Mouse (Mus musculus): ENCODE results near the gene Rccd1.

Rccd1 gene

GRCm38 (mm10) chr7:80324043-80324815, at the start of gene Rccd1:
Gene Rccd1 (minus strand): TSS chr7:80324454.
- DNase-seq (ENCODE audit: low spot score) = peak; percentile 93

DNA sequence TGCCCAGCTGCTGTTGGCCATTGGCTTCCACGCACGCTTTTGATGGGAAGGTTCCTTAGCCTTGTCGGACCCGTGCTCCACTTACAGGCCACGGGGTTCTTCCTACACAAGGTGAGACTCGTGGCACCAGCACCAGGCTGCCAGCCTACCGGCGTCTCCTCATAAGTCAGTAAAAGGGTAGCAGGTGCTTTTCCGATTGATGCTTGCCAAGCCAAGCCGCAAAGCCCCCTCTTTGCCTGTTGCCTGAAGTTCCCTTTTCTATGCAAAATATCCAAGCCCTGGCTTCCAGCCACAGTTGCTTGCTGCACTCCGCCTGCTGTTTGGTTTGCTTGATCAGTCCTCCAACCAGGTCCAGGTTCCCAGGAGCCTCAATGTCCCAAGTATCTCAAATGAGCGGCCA, 49.6 kb upstream of the Rccd1 start:
- DNase-seq (ENCODE audit: low spot score) = no peak

GRCm38 (mm10) chr7:80373352-80373751, 49.1 kb upstream of the Rccd1 start:
- DNase-seq (ENCODE audit: low spot score) = no peak

GRCm38 (mm10) chr7:80372667-80373066, 48.4 kb upstream of the Rccd1 start:
- DNase-seq (ENCODE audit: low spot score) = no peak

DNA sequence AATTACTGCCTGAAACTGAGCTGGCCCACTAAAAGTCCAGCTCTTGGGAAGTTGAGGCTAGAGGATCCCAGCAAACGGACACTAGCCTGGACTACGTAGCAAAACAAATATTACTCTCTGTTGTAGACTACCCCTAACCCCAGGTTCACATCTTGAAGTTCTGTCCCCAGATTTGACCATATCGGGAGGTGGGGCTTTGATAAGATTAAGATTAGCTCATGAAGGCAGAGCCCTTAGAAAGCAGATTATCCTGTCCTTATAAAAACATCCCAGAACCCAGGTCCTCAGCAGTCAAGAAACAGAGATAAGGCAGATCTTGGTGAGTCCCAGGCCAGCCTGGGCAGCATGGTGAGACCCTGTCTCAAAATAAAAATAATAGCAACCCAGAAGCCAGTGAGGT, 47.9 kb upstream of the Rccd1 start:
- DNase-seq (ENCODE audit: low spot score) = no peak

GRCm38 (mm10) chr7:80371041-80371751, 46.9 kb upstream of the Rccd1 start, which contains the start of gene Man2a2:
Gene Man2a2 (minus strand): TSS chr7:80371375.
- no peak for DNase-seq (ENCODE audit: low spot score)

GRCm38 (mm10) chr7:80370649-80371040, 46.4 kb upstream of the Rccd1 start:
- no peak for DNase-seq (ENCODE audit: low spot score)

GRCm38 (mm10) chr7:80369967-80370431, 45.7 kb upstream of the Rccd1 start:
- DNase-seq (ENCODE audit: low spot score) = no peak

- no peak for DNase-seq (ENCODE audit: low spot score)
These were observed 45.2 kb upstream of the Rccd1 start for GRCm38 (mm10) chr7:80369461-80369860.

DNA sequence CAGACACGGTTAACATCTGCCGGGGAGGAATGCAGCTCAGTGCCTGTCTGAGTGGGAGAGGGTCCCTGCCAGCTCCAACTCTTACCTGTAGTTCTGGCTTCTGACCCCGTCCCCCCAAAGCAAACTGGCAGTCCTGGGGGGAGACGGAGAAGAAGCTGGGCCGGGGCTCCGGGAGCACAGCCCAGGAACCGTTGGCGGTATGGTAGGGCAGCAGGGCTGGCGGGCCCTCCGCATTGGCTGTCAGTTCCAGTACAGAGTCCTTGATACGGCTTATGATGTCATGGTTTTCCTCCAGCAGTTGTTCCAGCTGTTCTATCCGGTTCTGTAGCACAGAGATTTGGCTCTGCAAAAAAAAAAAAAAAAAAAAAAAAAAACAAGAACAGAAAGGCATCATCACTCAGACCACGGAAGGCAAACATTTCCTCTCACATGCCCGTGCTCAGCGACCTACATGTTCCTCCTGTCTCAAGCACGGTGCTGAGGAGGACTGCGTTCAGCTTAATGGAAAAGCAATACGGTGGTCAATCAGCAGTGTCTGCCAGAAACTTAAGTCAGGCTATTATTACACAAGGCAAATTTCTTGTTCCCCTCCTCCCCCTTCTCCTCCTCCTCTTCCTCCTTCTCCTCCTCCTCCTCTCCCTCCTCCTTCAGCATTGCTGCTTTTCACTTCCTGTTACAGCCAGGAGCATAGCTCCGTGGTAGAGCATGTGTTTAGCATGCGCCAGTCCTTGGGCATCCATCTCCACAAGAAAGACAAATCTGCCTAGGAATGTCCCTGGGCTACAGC, 44.6 kb upstream of the Rccd1 start:
- DNase-seq (ENCODE audit: low spot score) = no peak

DNA sequence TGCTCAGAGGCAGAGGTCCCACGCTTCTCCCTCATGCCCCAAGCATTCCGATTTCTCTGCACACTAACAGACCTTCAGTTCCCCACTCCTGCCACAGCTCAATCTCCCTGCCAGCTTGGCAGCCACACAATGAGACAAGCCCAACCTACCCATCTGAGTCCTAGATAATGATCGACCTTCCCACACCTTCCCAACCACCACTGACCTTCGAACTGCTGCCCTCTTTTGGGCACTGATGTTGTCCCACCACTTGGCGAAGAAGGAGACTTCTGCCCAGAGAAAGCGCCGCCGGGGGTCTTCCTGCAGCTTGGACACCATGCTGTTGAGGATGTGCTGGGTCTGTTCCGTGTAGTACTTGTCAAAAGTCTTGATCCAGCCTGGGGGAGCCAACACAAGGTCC, 43.8 kb upstream of the Rccd1 start:
- no peak for DNase-seq (ENCODE audit: low spot score)

DNA sequence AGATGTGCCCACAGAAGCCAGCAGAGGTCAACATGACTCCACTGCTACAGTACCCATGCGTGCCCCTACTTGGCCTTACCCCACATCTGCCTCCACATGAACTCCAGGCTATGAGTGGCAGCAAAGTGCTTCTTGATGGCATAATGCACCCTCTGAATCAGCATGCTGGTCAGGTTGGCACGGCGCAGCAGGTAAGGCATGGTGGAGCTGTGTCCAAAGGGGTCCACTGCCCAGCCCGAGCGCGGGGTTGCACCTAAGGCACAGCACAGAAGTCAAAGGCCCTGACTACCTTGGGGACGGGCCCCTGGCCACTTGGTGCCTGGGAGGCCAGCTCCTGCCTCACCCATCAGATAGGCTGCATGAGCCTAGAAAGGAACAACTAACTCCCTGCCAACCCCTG, 43.0 kb upstream of the Rccd1 start:
- no peak for DNase-seq (ENCODE audit: low spot score)

DNA sequence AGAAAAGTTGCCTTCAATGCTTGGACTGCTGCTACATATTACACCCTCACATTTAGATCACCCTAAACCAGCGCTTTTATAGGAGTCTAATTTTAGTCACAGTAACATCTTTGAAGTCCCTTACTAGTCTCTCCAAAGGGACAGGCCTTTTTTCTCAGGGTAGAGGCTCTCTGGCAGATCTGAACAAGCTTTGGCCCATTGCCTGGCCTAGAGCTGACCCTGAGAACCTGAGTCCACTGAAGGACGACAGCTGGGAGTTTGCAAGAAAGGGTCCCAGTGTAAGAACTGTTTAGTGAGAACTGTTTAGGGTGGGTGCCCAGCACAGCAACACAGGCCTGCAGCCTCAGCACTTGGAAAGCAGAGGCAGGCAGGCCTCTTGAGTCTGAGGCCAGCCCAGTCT, 41.5 kb upstream of the Rccd1 start:
- DNase-seq (ENCODE audit: low spot score) = no peak

- no peak for DNase-seq (ENCODE audit: low spot score)
These were observed 36.2 kb upstream of the Rccd1 start for GRCm38 (mm10) chr7:80360435-80360834.

DNA sequence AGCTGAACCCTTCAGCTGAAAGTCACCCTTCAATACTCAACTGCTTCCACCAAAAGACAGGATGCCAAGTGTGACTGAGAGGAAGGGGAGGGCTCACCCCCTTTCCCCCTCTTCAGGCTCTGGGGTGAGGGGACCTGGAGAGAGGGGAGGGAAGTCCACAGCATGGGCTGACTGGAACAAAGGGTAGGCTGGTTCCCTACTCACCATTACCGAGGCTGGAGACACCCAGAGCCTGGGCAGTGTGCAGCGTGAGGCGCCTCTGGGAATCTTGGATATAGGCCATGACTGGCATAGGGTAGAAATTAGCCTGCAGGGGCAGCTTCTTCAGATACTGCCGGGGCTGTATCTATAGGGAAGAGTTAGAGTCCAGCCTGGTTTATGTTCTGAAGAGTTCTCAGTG, 33.8 kb upstream of the Rccd1 start:
- DNase-seq (ENCODE audit: low spot score) = no peak

- no peak for DNase-seq (ENCODE audit: low spot score)
These were observed 32.9 kb upstream of the Rccd1 start for GRCm38 (mm10) chr7:80357156-80357555.

DNA sequence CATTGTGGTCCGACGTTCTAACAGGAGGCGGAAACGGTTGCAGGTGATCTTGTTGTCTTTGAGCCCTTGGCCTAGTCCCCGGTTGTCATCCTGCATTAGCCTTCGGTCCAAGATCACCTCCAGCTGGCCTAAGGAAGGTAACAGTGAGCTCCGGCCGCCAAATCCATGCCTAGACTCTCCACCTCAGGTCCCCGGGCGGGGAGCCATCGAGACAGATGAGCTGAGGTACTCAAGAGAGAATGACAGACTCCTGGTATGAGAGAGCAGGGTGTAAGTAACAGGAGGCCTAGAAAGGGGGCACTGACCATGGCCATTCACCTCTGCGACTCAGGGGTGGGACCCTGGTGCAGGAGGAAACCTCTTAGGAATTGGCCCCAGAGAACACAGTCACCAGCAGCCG, 32.1 kb upstream of the Rccd1 start:
- DNase-seq (ENCODE audit: low spot score) = no peak

DNA sequence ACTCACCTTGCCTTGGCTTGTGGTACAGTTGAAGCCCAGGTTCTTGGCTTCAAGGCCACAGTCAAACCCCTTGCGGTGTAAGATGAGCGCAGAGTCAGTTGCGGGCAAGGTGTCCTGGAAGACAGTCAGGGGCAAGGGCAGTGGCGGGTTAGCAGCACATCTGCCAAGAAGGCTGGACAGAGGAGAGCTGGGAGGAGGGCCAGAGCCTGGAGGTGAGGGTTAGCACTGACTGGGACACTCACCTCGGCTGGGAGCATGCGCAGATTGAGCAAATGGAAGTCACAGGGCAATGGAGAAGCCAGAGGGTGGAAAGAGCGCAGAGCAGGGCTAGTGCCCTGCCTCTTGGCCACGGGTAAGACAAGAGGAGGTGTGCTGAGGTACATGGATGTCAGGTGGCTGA, 28.7 kb upstream of the Rccd1 start:
- no peak for DNase-seq (ENCODE audit: low spot score)

DNA sequence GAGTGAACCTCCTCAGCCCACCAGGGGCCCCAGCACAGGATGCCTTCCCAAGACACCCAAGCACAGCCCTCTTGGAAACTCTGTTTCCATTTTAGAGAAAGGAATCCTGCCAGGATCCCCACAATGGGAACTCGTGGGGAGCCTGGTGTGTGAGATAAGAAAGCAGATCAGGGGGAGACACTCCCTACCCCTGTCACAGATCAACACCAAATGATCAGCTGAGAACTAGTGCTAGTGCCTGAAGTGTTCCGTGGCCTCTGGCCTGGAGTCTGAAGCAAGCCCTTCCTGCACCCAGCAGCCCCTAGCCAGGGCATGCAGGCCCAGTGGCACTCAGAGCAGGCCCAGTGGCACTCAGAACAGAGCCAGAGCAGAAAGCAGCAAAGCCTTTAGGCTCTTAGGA, 26.6 kb upstream of the Rccd1 start:
- no peak for DNase-seq (ENCODE audit: low spot score)

GRCm38 (mm10) chr7:80347670-80348586, 23.7 kb upstream of the Rccd1 start:
- no peak for DNase-seq (ENCODE audit: low spot score)

GRCm38 (mm10) chr7:80346830-80347229, 22.6 kb upstream of the Rccd1 start:
- DNase-seq (ENCODE audit: low spot score) = no peak

DNA sequence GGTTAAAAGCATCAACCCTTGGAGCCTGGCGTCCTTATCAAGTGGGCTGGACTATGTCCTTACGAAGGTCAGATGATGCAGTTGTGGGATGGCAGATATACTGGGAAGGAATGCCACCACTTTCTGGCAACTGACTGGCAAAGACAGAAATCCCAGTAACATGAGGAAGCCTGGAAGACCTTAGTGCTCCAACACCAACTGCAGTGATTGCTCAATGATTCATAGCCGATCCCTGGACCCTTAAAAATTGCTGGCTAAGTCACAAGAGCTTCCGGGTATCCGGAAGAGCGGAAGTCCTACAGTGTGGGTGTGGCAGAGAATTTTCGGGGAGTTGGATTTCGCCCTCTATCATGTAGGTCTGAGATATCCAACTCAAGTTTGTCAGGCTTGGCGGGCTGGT, 21.9 kb upstream of the Rccd1 start:
- no peak for DNase-seq (ENCODE audit: low spot score)

Measured in c-Kit-positive CD71-positive TER-119-positive erythroid progenitor cells, embryonic 14.5 days (primary cell).